Mouse (Mus musculus) bone marrow, adult 2 months (tissue): ENCODE results near the gene Sult6b2.

Experiments
- CTCF ChIP-seq: fragments of 200-500 bp; IDR thresholded peaks from 2 replicates; pipeline ENCODE4 v1.5.1; 2011; ENCODE audit warnings: low read length, control low read depth; ENCODE audit not compliant: control insufficient read depth, insufficient read depth
- POLR2A ChIP-seq: fragments of 200-500 bp; IDR thresholded peaks from 2 replicates; pipeline ENCODE4 v1.6.1; 2011; ENCODE audit warnings: low read depth, mild to moderate bottlenecking, control low read depth, low read length, borderline replicate concordance; ENCODE audit not compliant: control insufficient read depth

GRCm38 (mm10) chr6:142757976-142758375 is 46.3 kb downstream of the Sult6b2 start:
- TF ChIP-seq CTCF = no peak
- no peak for TF ChIP-seq POLR2A
